Mouse (Mus musculus) forebrain, embryonic 11.5 days (tissue): Measurements from ENCODE around the gene Usp22. TPM values are rescaled to one million over a fixed set of nuclear protein-coding genes. Genes with fewer than 3 reads are reported as not detected.
"Not testable (repeated sequence)": the region's sequence is repeated elsewhere in the genome, so short reads cannot be mapped to it uniquely, and the experiment has no call there.

Experiments
- ATAC-seq: fragments of 200-750 bp; cut with Nextera tagmentation; replicated peaks from 2 replicates; pipeline ENCODE4 v1.8.0; 2017; ENCODE audit warnings: moderate TSS enrichment; ENCODE audit not compliant: low FRiP score
- DNase-seq: peaks from one replicate; pipeline ENCODE4 v3.0.0-alpha.2; 2017; ENCODE audit warnings: low spot score
- H3K27ac ChIP-seq: fragments of 300-500 bp; sonication (generic); 2 replicates; pipeline ENCODE4 v1.5.1; 2014; ENCODE audit warnings: low read depth, low read length
- H3K27me3 ChIP-seq: fragments of 300-500 bp; sonication (generic); 2 replicates; pipeline ENCODE4 v1.6.1; 2014; ENCODE audit warnings: mild to moderate bottlenecking, low read length, mixed read lengths; ENCODE audit not compliant: control insufficient read depth, insufficient read depth
- H3K36me3 ChIP-seq: fragments of 300-500 bp; sonication (generic); 2 replicates; pipeline ENCODE4 v1.6.1; 2014; ENCODE audit warnings: mild to moderate bottlenecking, low read length, moderate library complexity, mixed read lengths; ENCODE audit not compliant: control insufficient read depth, insufficient read depth
- H3K4me1 ChIP-seq: fragments of 300-500 bp; sonication (generic); replicated peaks from 2 replicates; pipeline ENCODE4 v1.6.1; 2014; ENCODE audit warnings: low read length, mixed read lengths; ENCODE audit not compliant: control insufficient read depth, insufficient read depth
- H3K4me2 ChIP-seq: fragments of 300-500 bp; sonication (generic); 2 replicates; pipeline ENCODE4 v1.6.1; 2014; ENCODE audit warnings: low read depth, mild to moderate bottlenecking, low read length, moderate library complexity, mixed read lengths; ENCODE audit not compliant: severe bottlenecking
- H3K4me3 ChIP-seq: fragments of 300-500 bp; sonication (generic); 2 replicates; pipeline ENCODE4 v1.5.1; 2014; ENCODE audit warnings: low read depth, low read length
- H3K9ac ChIP-seq: fragments of 300-500 bp; sonication (generic); 2 replicates; pipeline ENCODE4 v1.6.1; 2014; ENCODE audit warnings: low read length
- H3K9me3 ChIP-seq: fragments of 300-500 bp; sonication (generic); 2 replicates; pipeline ENCODE4 v1.6.1; 2016; ENCODE audit warnings: low read length, mixed read lengths; ENCODE audit not compliant: control insufficient read depth
- WGBS: fragments of 180-500 bp; shearing (Covaris S2); extraction: QIAGEN DNeasy Blood & Tissue Kit; methylation state at CpG from one replicate; pipeline ENCODE4 v1.1.7; 2014; 5-methylcytosine and 5-hydroxymethylcytosine counted together
- polyA plus RNA-seq: library from polyadenylated mRNA; unstranded; fragments of >200 nt; fragmentation: Nextera tagmentation; extraction: Ambion mirVana; gene quantifications from 2 replicates; pipeline ENCODE4 v1.2.1, GENCODE M21; 2014

Usp22 gene
- polyA plus RNA-seq, 1 experiment from 2014 or later, result 259 TPM

DNA sequence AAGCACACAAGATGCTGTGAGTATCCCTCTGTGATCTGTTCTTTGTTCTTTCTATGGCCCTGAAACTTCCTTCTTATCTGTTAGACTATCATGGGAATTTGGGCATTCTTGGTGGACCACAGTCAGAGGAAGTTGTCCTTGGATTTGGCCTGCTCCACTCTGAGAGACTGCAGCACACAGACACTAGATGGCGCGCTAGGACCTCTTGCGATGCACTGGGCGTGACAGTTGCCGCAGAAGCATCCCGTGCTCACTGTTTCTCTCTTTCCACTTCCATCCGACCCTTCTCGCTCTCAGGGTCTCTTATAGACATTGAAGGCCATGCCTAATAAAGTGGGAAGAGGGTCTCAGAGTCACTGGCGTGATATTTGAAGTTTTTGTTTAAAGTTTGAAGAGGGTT, 18.5 kb upstream of the Usp22 start:
- DNase-seq (peak; percentile 86), ATAC-seq (no peak)
- WGBS, result 12% methylated on average over 9 of the region's 9 CpGs
- H3K27me3 ChIP-seq, result no peaks in the 10 kb centered on the region
- no peak overlapping the region for H3K27ac ChIP-seq
- H3K4me1 ChIP-seq, result no peaks in the 10 kb centered on the region
- H3K9ac ChIP-seq, result no peak overlapping the region
- no peak overlapping the region for H3K4me3 ChIP-seq
- H3K9me3 ChIP-seq, result no peaks in the 10 kb centered on the region
- H3K36me3 ChIP-seq, result no peaks in the 10 kb centered on the region
- H3K4me2 ChIP-seq, result no peak overlapping the region

DNA sequence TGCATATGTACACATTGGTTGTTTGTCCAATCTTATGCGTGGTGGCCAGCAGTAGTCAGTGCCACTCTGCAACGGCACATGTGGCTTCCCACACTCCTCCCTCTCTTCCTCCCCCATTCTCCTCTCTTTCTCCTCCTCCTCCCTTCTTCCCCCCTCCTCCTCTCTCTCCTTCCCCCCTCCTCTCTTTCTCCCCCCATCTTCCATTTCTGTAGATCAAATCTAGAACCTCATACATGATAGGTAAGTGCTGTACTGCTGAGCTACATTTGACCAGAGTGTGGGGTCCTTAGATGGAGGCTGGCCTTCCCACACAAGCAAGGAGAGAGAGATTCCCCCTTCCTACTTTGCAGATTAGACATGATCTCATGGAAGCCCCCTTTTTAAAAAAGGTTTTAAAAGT, 17.9 kb upstream of the Usp22 start:
- Histone ChIP-seq H3K27ac (no peak overlapping the region), H3K9ac (no peak overlapping the region), H3K4me2 (no peak overlapping the region), H3K9me3 (no peaks in the 10 kb centered on the region), H3K4me3 (no peak overlapping the region), H3K36me3 (no peaks in the 10 kb centered on the region), H3K27me3 (no peaks in the 10 kb centered on the region), H3K4me1 (no peaks in the 10 kb centered on the region)
- 100% methylated on average over 2 of the region's 2 CpGs for WGBS
- no peak for ATAC-seq
- DNase-seq, result no peak

DNA sequence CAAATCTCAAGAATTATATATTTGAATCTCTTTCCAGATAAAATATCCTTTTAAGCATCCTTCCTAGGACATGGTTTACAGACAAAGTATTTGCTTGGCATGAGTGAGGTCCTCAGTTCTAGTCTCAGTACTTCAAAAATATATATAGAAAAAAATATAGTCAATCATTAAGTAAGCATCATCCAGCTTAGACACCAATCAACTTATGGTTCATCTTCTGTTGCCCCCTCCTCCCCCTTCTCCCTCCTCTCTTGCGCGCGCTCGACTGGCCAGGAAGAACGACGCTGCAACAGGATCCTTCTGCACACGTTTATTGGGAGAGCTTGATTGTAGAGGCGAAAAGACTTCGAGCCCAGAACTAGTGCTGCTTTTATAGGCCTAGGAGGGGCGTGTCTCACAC, 17.3 kb upstream of the Usp22 start:
- H3K36me3 ChIP-seq, DNase-seq, H3K27ac ChIP-seq, H3K9ac ChIP-seq, H3K4me2 ChIP-seq, H3K4me1 ChIP-seq, H3K27me3 ChIP-seq, H3K9me3 ChIP-seq, H3K4me3 ChIP-seq, ATAC-seq: not testable (repeated sequence)
- whole genome bisulfite sequencing, result 91% methylated on average over 7 of the region's 10 CpGs

DNA sequence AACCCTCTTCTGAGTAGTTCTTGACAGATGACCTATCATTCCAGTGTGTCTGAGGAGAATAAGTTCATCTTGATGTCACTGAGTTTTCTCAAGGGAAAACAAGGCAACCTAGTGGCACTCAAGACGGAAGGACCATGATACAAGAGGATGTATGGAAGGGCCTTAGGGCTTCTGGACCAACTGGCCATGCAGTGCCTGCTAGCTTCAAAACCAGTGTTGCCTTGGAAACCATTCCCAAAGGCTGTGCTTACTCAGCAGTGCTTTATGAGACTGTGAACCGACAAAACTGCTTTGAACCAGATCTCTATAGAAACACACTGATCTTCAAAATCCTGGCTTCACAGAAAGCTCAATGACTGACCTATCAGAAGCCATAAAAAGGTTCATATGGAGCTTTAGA, 15.9 kb upstream of the Usp22 start:
- ATAC-seq, result no peak
- WGBS, result 71% methylated on average over 2 of the region's 2 CpGs
- Histone ChIP-seq H3K4me2 (no peak overlapping the region), H3K27ac (no peak overlapping the region), H3K9ac (no peak overlapping the region), H3K36me3 (no peaks in the 10 kb centered on the region), H3K4me1 (no peaks in the 10 kb centered on the region), H3K27me3 (no peaks in the 10 kb centered on the region), H3K4me3 (no peak overlapping the region), H3K9me3 (no peaks in the 10 kb centered on the region)
- no peak for DNase-seq

DNA sequence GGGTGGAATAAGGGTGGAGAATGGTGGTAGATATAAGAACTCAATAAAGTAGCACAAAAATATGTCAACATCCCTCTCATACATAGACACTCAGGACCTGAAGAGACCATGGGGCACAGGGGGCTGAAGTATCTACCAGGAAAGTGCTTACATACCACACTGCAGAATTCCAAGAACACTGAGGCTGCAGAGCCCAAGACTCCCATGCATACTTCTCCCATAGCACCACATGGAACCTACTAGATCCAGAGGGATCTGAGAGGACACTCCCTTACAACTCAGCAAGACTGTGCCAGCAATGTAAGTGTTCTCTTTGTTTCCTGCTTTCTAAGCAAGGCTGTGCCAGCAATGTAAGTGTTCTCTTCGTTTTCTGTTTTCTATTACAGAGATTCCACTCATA, 9.0 kb upstream of the Usp22 start:
- Histone ChIP-seq H3K36me3 (no peaks in the 10 kb centered on the region), H3K9me3 (no peaks in the 10 kb centered on the region), H3K4me3 (no peak overlapping the region), H3K4me2 (no peak overlapping the region), H3K9ac (no peak overlapping the region), H3K27me3 (no peaks in the 10 kb centered on the region), H3K27ac (no peak overlapping the region), H3K4me1 (no peaks in the 10 kb centered on the region)
- WGBS, result 82% methylated on average over 1 of the region's 1 CpGs
- ATAC-seq, result no peak
- DNase-seq, result no peak

DNA sequence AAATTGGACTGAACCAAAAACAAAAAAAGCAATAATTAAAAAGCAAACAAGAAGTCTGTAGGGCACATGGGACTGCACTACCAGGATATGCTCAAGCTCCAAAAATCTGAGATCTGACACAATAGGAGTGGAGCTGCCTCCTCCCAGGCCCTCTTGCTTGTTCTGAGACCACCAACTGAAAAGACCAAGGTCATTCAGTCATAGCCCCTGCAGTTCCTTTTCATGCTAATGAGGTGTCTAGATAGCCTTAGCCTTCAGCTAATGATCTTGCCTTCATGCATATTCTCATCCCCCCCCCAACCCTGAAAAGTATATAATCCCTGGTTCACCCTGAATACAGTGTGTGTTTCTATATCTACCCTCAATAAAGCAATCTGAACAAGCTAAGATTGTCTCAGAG, 6.8 kb upstream of the Usp22 start:
- DNase-seq (no peak), ATAC-seq (no peak)
- Histone ChIP-seq H3K4me2 (no peak overlapping the region), H3K27me3 (no peaks in the 10 kb centered on the region), H3K9ac (no peak overlapping the region), H3K4me1 (no peaks in the 10 kb centered on the region), H3K36me3 (no peaks in the 10 kb centered on the region), H3K4me3 (no peak overlapping the region), H3K9me3 (no peaks in the 10 kb centered on the region), H3K27ac (no peak overlapping the region)

DNA sequence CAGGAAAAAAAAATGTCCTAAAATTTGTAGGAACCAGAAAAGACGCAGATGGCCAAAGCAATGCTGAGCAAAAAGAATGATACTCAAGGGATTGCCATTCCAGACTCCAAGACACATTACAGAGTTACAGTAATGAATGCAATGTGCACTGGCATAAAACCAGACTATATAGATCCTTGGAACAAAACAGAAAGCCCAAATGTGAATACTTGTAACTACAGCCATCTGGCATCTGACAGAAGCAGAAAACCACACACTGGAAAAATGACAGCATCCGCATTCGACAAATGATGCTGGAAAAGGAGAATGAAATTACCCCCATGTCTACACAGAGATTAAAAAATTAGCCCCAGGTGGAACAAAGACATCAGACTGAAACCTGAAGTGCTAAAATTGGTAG, 5.5 kb upstream of the Usp22 start:
- ATAC-seq, result no peak
- Histone ChIP-seq H3K9me3 (no peaks in the 10 kb centered on the region), H3K36me3 (no peaks in the 10 kb centered on the region), H3K27ac (no peak overlapping the region), H3K4me2 (no peak overlapping the region), H3K4me3 (no peak overlapping the region), H3K9ac (no peak overlapping the region), H3K27me3 (no peaks in the 10 kb centered on the region), H3K4me1 (no peaks in the 10 kb centered on the region)
- DNase-seq, result no peak
- WGBS, result 90% methylated on average over 3 of the region's 3 CpGs

DNA sequence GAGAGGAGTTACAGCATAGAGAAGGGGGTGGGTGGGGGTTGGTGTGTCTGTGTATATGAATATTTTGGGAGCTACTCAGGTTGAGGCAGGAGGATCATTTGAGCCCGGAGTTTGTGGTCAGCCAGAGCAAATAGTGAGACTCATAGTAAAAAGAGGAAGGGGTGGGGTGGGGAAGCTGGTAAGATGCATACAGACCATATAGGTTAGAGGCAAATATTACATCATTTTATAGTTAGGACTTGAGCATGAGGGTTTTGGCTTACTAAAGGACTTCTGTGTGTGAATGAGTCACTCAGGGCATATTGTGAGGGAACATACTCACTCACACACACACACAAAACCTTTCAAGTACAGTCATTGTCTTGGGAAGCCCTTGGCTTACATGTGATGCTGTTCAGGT, 1.5 kb upstream of the Usp22 start:
- no peak overlapping the region for H3K4me3 ChIP-seq
- no peak overlapping the region for H3K9ac ChIP-seq
- H3K36me3 ChIP-seq, result no peaks in the 10 kb centered on the region
- no peaks in the 10 kb centered on the region for H3K27me3 ChIP-seq
- ATAC-seq (no peak), DNase-seq (no peak)
- H3K9me3 ChIP-seq, result no peaks in the 10 kb centered on the region
- H3K4me1 ChIP-seq, result peaks cover 7% of the 10 kb centered on the region; the same call in 1 of the 2 replicates
- H3K27ac ChIP-seq, result no peak overlapping the region
- 92% methylated on average over 1 of the region's 1 CpGs for WGBS
- no peak overlapping the region for H3K4me2 ChIP-seq

DNA sequence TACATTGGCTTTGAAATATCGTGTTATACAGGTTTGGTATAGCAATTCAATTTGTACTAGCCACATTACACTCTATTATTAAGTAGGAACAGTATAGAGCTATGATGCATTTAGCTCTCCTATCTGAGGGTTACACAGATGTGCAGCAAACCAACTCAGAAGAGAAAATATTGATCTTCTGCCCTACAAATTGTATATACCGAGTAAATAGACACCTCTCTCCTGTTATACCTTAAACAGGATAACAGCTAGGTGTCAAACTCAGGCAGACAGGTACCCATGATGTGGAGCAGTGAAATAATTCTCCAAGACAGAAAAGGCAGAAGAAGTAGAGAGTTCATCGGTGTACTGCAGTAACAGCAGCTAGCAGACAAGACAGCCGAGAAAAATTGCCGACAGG, 923 bp upstream of the Usp22 start:
- peak overlapping the region; percentile 37; the same call in 1 of the 2 replicates for H3K4me2 ChIP-seq
- no peaks in the 10 kb centered on the region for H3K27me3 ChIP-seq
- H3K4me1 ChIP-seq, result peaks cover 7% of the 10 kb centered on the region; the same call in 1 of the 2 replicates
- H3K9me3 ChIP-seq, result no peaks in the 10 kb centered on the region
- ATAC-seq (no peak), DNase-seq (no peak)
- no peak overlapping the region for H3K27ac ChIP-seq
- no peak overlapping the region for H3K9ac ChIP-seq
- H3K4me3 ChIP-seq, result no peak overlapping the region
- H3K36me3 ChIP-seq, result no peaks in the 10 kb centered on the region; the same call in 1 of the 2 replicates
- WGBS, result 73% methylated on average over 5 of the region's 5 CpGs
